Mouse (Mus musculus) myocyte (in vitro differentiated cells): ENCODE results near the gene Lamb1.

Source experiments
- E2F4 ChIP-seq: IDR thresholded peaks from one replicate; pipeline ENCODE4 v1.6.1; 2011; ENCODE audit warnings: mild to moderate bottlenecking, control low read depth, moderate library complexity; ENCODE audit not compliant: insufficient read depth
- POLR2A ChIP-seq: IDR thresholded peaks from one replicate; pipeline ENCODE4 v1.6.1; 2011; ENCODE audit warnings: low read depth, mild to moderate bottlenecking, control low read depth, moderate library complexity; ENCODE audit not compliant: insufficient read length
- POLR2AphosphoS2 ChIP-seq: IDR thresholded peaks from one replicate; pipeline ENCODE4 v1.6.1; 2011; ENCODE audit warnings: low read depth, control low read depth; ENCODE audit not compliant: insufficient read length
- TCF12 ChIP-seq: IDR thresholded peaks from one replicate; pipeline ENCODE4 v1.6.1; 2011; ENCODE audit warnings: mild to moderate bottlenecking, control low read depth; ENCODE audit not compliant: poor library complexity, insufficient read depth, severe bottlenecking

DNA sequence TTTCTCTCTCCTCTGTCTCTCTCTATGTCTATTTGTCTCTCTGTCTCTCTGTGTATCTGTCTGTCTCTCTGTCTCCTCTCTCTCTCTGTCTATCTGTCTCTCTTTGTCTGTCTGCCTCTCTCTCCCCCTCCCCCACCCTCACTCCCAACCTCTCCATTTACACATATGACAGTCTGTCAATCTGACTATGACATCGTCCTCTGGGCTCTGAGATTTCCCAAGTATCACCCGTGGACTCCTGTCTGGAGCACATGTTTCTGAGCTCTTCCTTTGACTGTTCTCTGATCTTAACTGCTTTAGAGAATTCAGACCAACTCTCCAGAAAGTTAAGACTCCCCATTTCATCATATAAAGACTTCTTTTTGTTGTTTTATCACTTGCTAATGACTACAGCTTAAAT lies 42.8 kb upstream of the Lamb1 start:
- TF ChIP-seq E2F4 (no peak), POLR2AphosphoS2 (no peak), TCF12 (no peak), POLR2A (no peak)
